19 mouse cellular contexts compared by ENCODE assay signal in genomic region chr3:83915102-83915501, GRCm38 (mm10).
DNase-seq lines count a peak whose midpoint lies in the region; ATAC-seq and TF ChIP-seq lines count a peak whose summit lies in the region.
"Had no signal": no experiment of that assay in that cellular context is flagged by ENCODE, and none has a peak within 500 bp of the region (broad histone marks: within the 10 kb centered on the region; RNA-seq: fewer than 3 reads in every experiment).

No protein-coding gene starts in this region.

- POLR2A ChIA-PET in Patski (lab: Charles Lee) = no interaction called here

- 82% methylated on average over 3 of the region's 3 CpGs for WGBS in heart, adult 2 months

- H3K27me3 ChIP-seq in Patski = no peaks in the 10 kb centered on the region
- no peaks in the 10 kb centered on the region for H3K27me3 ChIP-seq in heart, adult 2 months (ENCODE audit: control insufficient read depth, insufficient read depth, low read length)
- H3K27me3 ChIP-seq: hindbrain, embryonic 15.5 days; limb, embryonic 13.5 days; liver, embryonic 12.5 days; neural tube, embryonic 13.5 days had no signal

- CTCF ChIA-PET in Patski (lab: Charles Lee) = interaction anchor here (0.7 to 3.3 kb wide), 29 partner anchors 9 to 400 kb away, joined by 3 to 29 read pairs (median 4); partner anchors contain the start of genes Mnd1 and Tlr2

- no peaks in the 10 kb centered on the region for H3K36me3 ChIP-seq in heart, adult 2 months (ENCODE audit: control insufficient read depth, insufficient read depth, low read length)

- no peak for TF ChIP-seq CTCF in Patski (IDR thresholded peaks at IDR 0.05)
- no peak for TF ChIP-seq CTCF in heart, adult 2 months (IDR thresholded peaks at IDR 0.05)

- DNase-seq in left cerebral cortex, adult 18-20 months (ENCODE audit: low spot score in 2 of 2) = peak; percentile 32
- no peak for DNase-seq in left cerebral cortex, adult 11 months (ENCODE audit: low spot score)
- DNase-seq in urinary bladder, postnatal 14 days (ENCODE audit: low spot score) = peak; percentile 42
- DNase-seq in urinary bladder, postnatal 25 days (ENCODE audit: low spot score) = no peak
- peak; percentile 48 for DNase-seq in Patski (ENCODE audit: low read depth, low spot score)
- no peak for DNase-seq in heart, adult 2 months
- DNase-seq in cerebellum, adult 9-10 months = no peak
- DNase-seq: thymus, adult 2 months; thymus, postnatal 4 days had no signal

- TF ChIP-seq POLR2A in heart, adult 2 months (IDR thresholded peaks at IDR 0.05; ENCODE audit: insufficient read depth, low read depth, low read length) = no peak

- no peak overlapping the region for H3K9ac ChIP-seq in heart, adult 2 months (ENCODE audit: low read depth, low read length)
- H3K9ac ChIP-seq: forebrain, postnatal 0 days; hindbrain, embryonic 15.5 days; limb, embryonic 13.5 days; liver, embryonic 12.5 days; neural tube, embryonic 13.5 days had no signal

- no peak overlapping the region for H3K4me3 ChIP-seq in heart, adult 2 months
- H3K4me3 ChIP-seq: embryonic facial prominence, embryonic 10.5 days; heart, embryonic 10.5 days; hindbrain, embryonic 15.5 days; limb, embryonic 13.5 days; liver, embryonic 12.5 days; midbrain, embryonic 10.5 days; myocyte; neural tube, embryonic 13.5 days had no signal

- no peaks in the 10 kb centered on the region for H3K79me2 ChIP-seq in heart, adult 2 months (replicated peaks; ENCODE audit: control insufficient read depth, insufficient read depth, low read length)

- in situ Hi-C loops in Patski (cut with MboI; ENCODE audit: low pct_unique_long_range_greater_than_20kb) = loop anchor here (5.0 to 10.0 kb wide), 2 partner anchors 210 to 397 kb away; no protein-coding TSS in a partner anchor

- intact Hi-C loops in heart, adult 2 months (cut with DNase I) = loop anchor here (10.0 kb wide), 1 partner anchor 210 kb away; no protein-coding TSS in a partner anchor

- no peaks in the 10 kb centered on the region for H3K4me1 ChIP-seq in heart, adult 2 months (ENCODE audit: control insufficient read depth, insufficient read depth, low read length)
- H3K4me1 ChIP-seq: embryonic facial prominence, embryonic 10.5 days; hindbrain, embryonic 15.5 days; limb, embryonic 13.5 days; liver, embryonic 12.5 days; midbrain, embryonic 10.5 days; neural tube, embryonic 13.5 days had no signal

- ATAC-seq in Patski = peak; percentile 82
- ATAC-seq: activated CD4-positive, CD25-positive, alpha-beta regulatory T cell, adult 4 months; liver, embryonic 12.5 days had no signal

- H3K27ac ChIP-seq in heart, adult 2 months = no peak overlapping the region
- H3K27ac ChIP-seq: embryonic facial prominence, embryonic 10.5 days; heart, embryonic 10.5 days; hindbrain, embryonic 15.5 days; limb, embryonic 13.5 days; liver, embryonic 12.5 days; midbrain, embryonic 10.5 days; neural tube, embryonic 13.5 days had no signal

- no peak for TF ChIP-seq EP300 in heart, adult 2 months (IDR thresholded peaks at IDR 0.05; ENCODE audit: insufficient read depth, low read depth, low read length)

Comparison
In these comparisons a context has a peak if more than half of its experiments do, and no peak if none do; other contexts are left out.
1. DNase-seq: peak in left cerebral cortex, adult 18-20 months (2 of 2), urinary bladder, postnatal 14 days (single experiment) and Patski (single experiment); none in left cerebral cortex, adult 11 months (single experiment), urinary bladder, postnatal 25 days (single experiment), heart, adult 2 months (0 of 2) and cerebellum, adult 9-10 months (single experiment).